Mouse (Mus musculus): ENCODE results near the gene Ascc2.

GRCm38 (mm10) chr11:4700726-4701125, 63.2 kb downstream of the Ascc2 start:
- no peak for TF ChIP-seq CTCF (IDR thresholded peaks at IDR 0.05; ENCODE audit: extremely low read depth, insufficient read depth, low read length)
- no peak for TF ChIP-seq POLR2A (IDR thresholded peaks at IDR 0.05; ENCODE audit: extremely low read depth, insufficient read depth, low read length)
